Comparison of ENCODE assay signal across 8 mouse cellular contexts in genomic region chr2:31887030-31887429, GRCm38 (mm10). TPM values are rescaled to one million over a fixed set of nuclear protein-coding genes. Genes with fewer than 3 reads are reported as not detected.
DNase-seq lines count a peak whose midpoint lies in the region; ATAC-seq and TF ChIP-seq lines count a peak whose summit lies in the region.

TSS of gene Lamc3 (plus strand) at chr2:31887291.

- no peak for TF ChIP-seq POLR2A in cortical plate, adult 2 months (IDR thresholded peaks at IDR 0.05; ENCODE audit: extremely low read depth, insufficient read depth, low read length)

- no peaks in the 10 kb centered on the region for H3K4me1 ChIP-seq in cortical plate, adult 2 months (ENCODE audit: control insufficient read depth, insufficient read depth, low read length)
- H3K4me1 ChIP-seq in kidney, embryonic 14.5 days (ENCODE audit: control insufficient read depth, insufficient read depth, low read length), result peaks cover 13% of the 10 kb centered on the region; the same call in 1 of the 2 replicates
- no peaks in the 10 kb centered on the region for H3K4me1 ChIP-seq in lung, postnatal 0 days (ENCODE audit: insufficient read depth, low read depth, low read length)

- DNase-seq in cerebellum, postnatal 10 days, result peak; percentile 59 to 61
- peak; percentile 65 for DNase-seq in lung, postnatal 0 days (ENCODE audit: low spot score)
- peak; percentile 53 for DNase-seq in retina, embryonic 14.5 days (ENCODE audit: low spot score)

- no peak for TF ChIP-seq EP300 in lung, postnatal 0 days (IDR thresholded peaks at IDR 0.05)

- peak; percentile 47 for TF ChIP-seq CTCF in cortical plate, adult 2 months (IDR thresholded peaks at IDR 0.05; ENCODE audit: extremely low read depth, insufficient read depth, low read length)
- TF ChIP-seq CTCF in lung, postnatal 0 days (IDR thresholded peaks at IDR 0.05), result peak; percentile 88

- no peak for ATAC-seq in cerebellum, adult (ENCODE audit: insufficient number of reproducible peaks, low FRiP score, low TSS enrichment)
- ATAC-seq in granulocyte monocyte progenitor cell, adult 5-6 weeks (replicated peaks; ENCODE audit: poor library complexity, severe bottlenecking), result peak; percentile 78
- peak; percentile 76 for ATAC-seq in kidney, embryonic 14.5 days (ENCODE audit: low FRiP score, low TSS enrichment)
- peak; percentile 67 for ATAC-seq in lung, postnatal 0 days
- no peak for ATAC-seq in erythroid progenitor cell, adult 5-6 weeks (replicated peaks; ENCODE audit: low FRiP score, poor library complexity, severe bottlenecking)

- H3K9ac ChIP-seq in kidney, embryonic 14.5 days (ENCODE audit: low read depth, low read length), result 0 out of 2 replicates have a peak within 1 kb of the TSS, but pooled peaks have one; percentile 31
- H3K9ac ChIP-seq in lung, postnatal 0 days (replicated peaks; ENCODE audit: low read depth), result no peak within 1 kb of the TSS

- 5% methylated on average over 19 of the region's 26 CpGs for WGBS in kidney, embryonic 14.5 days
- WGBS in lung, postnatal 0 days, result 6% methylated on average over 26 of the region's 26 CpGs

- no peak within 1 kb of the TSS for H3K27ac ChIP-seq in cortical plate, adult 2 months (ENCODE audit: insufficient read depth, low read length)
- no peak within 1 kb of the TSS for H3K27ac ChIP-seq in kidney, embryonic 14.5 days (ENCODE audit: low read depth, low read length)
- no peak within 1 kb of the TSS for H3K27ac ChIP-seq in lung, postnatal 0 days (ENCODE audit: low read length)

- peaks cover 44% of the 10 kb centered on the region for H3K27me3 ChIP-seq in kidney, embryonic 14.5 days (ENCODE audit: control insufficient read depth, insufficient read depth, low read length)
- H3K27me3 ChIP-seq in lung, postnatal 0 days (replicated peaks; ENCODE audit: insufficient read depth, low read length), result peaks cover 19% of the 10 kb centered on the region

- no peaks in the 10 kb centered on the region for H3K36me3 ChIP-seq in kidney, embryonic 14.5 days (ENCODE audit: control insufficient read depth, insufficient read depth, low read length)
- no peaks in the 10 kb centered on the region for H3K36me3 ChIP-seq in lung, postnatal 0 days (ENCODE audit: insufficient read depth, low read length)

- H3K4me3 ChIP-seq in cortical plate, adult 2 months (ENCODE audit: insufficient read depth, low read length), result peak within 1 kb of the TSS; percentile 3; the same call in 1 of the 2 replicates
- H3K4me3 ChIP-seq in kidney, embryonic 14.5 days (ENCODE audit: low read length), result peak within 1 kb of the TSS; percentile 33
- H3K4me3 ChIP-seq in lung, postnatal 0 days (ENCODE audit: low read depth, low read length), result peak within 1 kb of the TSS; percentile 23

- peak within 1 kb of the TSS; percentile 40 for H3K4me2 ChIP-seq in kidney, embryonic 14.5 days (replicated peaks; ENCODE audit: low read depth, low read length)
- peak within 1 kb of the TSS; percentile 43 for H3K4me2 ChIP-seq in lung, postnatal 0 days (replicated peaks; ENCODE audit: low read depth, low read length)

- H3K9me3 ChIP-seq in kidney, embryonic 14.5 days (ENCODE audit: control insufficient read depth, low read length), result no peaks in the 10 kb centered on the region
- no peaks in the 10 kb centered on the region for H3K9me3 ChIP-seq in lung, postnatal 0 days (ENCODE audit: low read length)

RNA-seq across cellular contexts. Expression of gene Lamc3, which starts in this region (rescaled TPM):
- 3.9 and 4.3 TPM in 2 replicates for polyA plus RNA-seq in cortical plate, adult 2 months (2012; rRNA removed)
- total RNA-seq in granulocyte monocyte progenitor cell, adult 5-6 weeks (2014; fragmentation: Nextera tagmentation), result not detected in 2 replicates
- not detected in 2 replicates for total RNA-seq in granulocyte monocyte progenitor cell, adult 5-6 weeks (2017)
- polyA plus RNA-seq in kidney, embryonic 14.5 days (2014; fragmentation: Nextera tagmentation; extraction: Ambion mirVana), result 2.0 and 3.6 TPM in 2 replicates
- 2.9 and 3.4 TPM in 2 replicates for polyA plus RNA-seq in lung, postnatal 0 days (2015; fragmentation: Nextera tagmentation; extraction: Ambion mirVana)
- not detected in 2 replicates for total RNA-seq in erythroid progenitor cell, adult 5-6 weeks (2015; ENCODE audit: low replicate concordance)
- not detected in 2 replicates for total RNA-seq in erythroid progenitor cell, adult 5-6 weeks (2017; ENCODE audit: low replicate concordance)

Comparison
In these comparisons a context has a peak if more than half of its experiments do, and no peak if none do; other contexts are left out.
1. Peak in ATAC-seq in granulocyte monocyte progenitor cell, adult 5-6 weeks; RNA of the gene not detected or under 1 TPM.
2. ATAC-seq: peak in kidney, embryonic 14.5 days (single experiment) and lung, postnatal 0 days (single experiment); none in cerebellum, adult (single experiment) and erythroid progenitor cell, adult 5-6 weeks (single experiment).
3. Peak in every context shown above with its lines, with median percentiles within 50 percentile points of each other: DNase-seq and H3K4me3 ChIP-seq.